ENCODE assay signal across 25 mouse cellular contexts in the genomic region with DNA sequence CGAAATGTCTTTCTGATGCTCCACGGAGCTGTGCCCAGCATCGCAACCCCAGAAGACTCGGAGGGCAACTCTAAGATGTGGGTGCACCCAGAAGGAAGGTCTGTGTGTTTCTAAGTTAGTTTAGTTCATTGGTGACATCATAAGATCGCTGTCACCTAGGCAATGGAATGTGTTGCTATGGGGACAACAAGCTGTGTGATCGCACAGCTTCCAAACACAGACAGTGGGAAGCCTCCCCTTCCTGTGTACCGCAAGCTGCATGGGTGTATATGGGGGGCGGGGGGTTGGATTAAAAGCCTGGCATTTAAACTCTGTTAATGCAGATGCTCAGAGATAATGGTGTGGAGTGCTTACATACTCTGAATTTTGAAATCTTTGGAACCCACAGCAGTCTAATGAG. TPM values are rescaled to one million over a fixed set of nuclear protein-coding genes. Genes with fewer than 3 reads are reported as not detected.
DNase-seq lines count a peak whose midpoint lies in the region; ATAC-seq and TF ChIP-seq lines count a peak whose summit lies in the region.
"Had no signal": no experiment of that assay in that cellular context is flagged by ENCODE, and none has a peak within 500 bp of the region (broad histone marks: within the 10 kb centered on the region; RNA-seq: fewer than 3 reads in every experiment).

No protein-coding gene starts in this region.

- DNase-seq in hindbrain, postnatal 0 days (ENCODE audit: low spot score) = peak; percentile 15
- DNase-seq in right cerebral cortex, adult 18-20 months = peak; percentile 29
- no peak for DNase-seq in right cerebral cortex, postnatal 14 days
- peak; percentile 12 to 26 for DNase-seq in layer of hippocampus, postnatal 10 days (ENCODE audit: low spot score in 2 of 2)
- DNase-seq in urinary bladder, adult 18-20 months (ENCODE audit: low spot score in 2 of 2) = no peak
- no peak for DNase-seq in urinary bladder, postnatal 36 days (ENCODE audit: low spot score in 2 of 2)
- DNase-seq: adrenal gland, postnatal 36 days; cerebellum, postnatal 10 days; gastrocnemius, postnatal 10 days; heart, adult 2 months; liver, embryonic 13.5 days; spleen, adult 18-20 months; thymus, adult 2 months had no signal

- no peak for TF ChIP-seq CTCF in hindbrain, postnatal 0 days (IDR thresholded peaks at IDR 0.05; ENCODE audit: low read depth)
- TF ChIP-seq CTCF in intestine, postnatal 0 days (IDR thresholded peaks at IDR 0.05; ENCODE audit: low read depth) = no peak

- no peaks in the 10 kb centered on the region for H3K4me1 ChIP-seq in hindbrain, postnatal 0 days (ENCODE audit: insufficient read depth, low read length)
- no peaks in the 10 kb centered on the region for H3K4me1 ChIP-seq in hindbrain, embryonic 16.5 days (ENCODE audit: control insufficient read depth, insufficient read depth, low read depth, low read length)
- H3K4me1 ChIP-seq in intestine, postnatal 0 days (replicated peaks; ENCODE audit: control insufficient read depth, insufficient read depth, low read length) = no peaks in the 10 kb centered on the region
- H3K4me1 ChIP-seq: liver, embryonic 13.5 days; lung, embryonic 15.5 days; neural tube, embryonic 13.5 days had no signal

- no peak overlapping the region for H3K9ac ChIP-seq in hindbrain, postnatal 0 days (replicated peaks; ENCODE audit: low read length)
- no peak overlapping the region for H3K9ac ChIP-seq in hindbrain, embryonic 16.5 days (ENCODE audit: low read depth, low read length)
- H3K9ac ChIP-seq in intestine, postnatal 0 days (ENCODE audit: low read depth, low read length) = no peak overlapping the region
- H3K9ac ChIP-seq: liver, embryonic 13.5 days; lung, embryonic 15.5 days; neural tube, embryonic 13.5 days had no signal

- no peaks in the 10 kb centered on the region for H3K36me3 ChIP-seq in hindbrain, postnatal 0 days (ENCODE audit: insufficient read depth, low read length)
- no peaks in the 10 kb centered on the region for H3K36me3 ChIP-seq in hindbrain, embryonic 16.5 days (ENCODE audit: control insufficient read depth, insufficient read depth, low read length)
- H3K36me3 ChIP-seq in intestine, postnatal 0 days (ENCODE audit: control insufficient read depth, insufficient read depth) = no peaks in the 10 kb centered on the region
- H3K36me3 ChIP-seq: hindbrain, embryonic 10.5 days; liver, embryonic 13.5 days; lung, embryonic 15.5 days; neural tube, embryonic 13.5 days had no signal

- no peaks in the 10 kb centered on the region for H3K27me3 ChIP-seq in hindbrain, postnatal 0 days (ENCODE audit: insufficient read depth, low read length)
- H3K27me3 ChIP-seq in hindbrain, embryonic 16.5 days (replicated peaks; ENCODE audit: control insufficient read depth, insufficient read depth, low read length) = no peaks in the 10 kb centered on the region
- H3K27me3 ChIP-seq in intestine, postnatal 0 days (replicated peaks; ENCODE audit: control insufficient read depth, insufficient read depth, low read length) = 0 out of 2 replicates have a peak, but pooled peaks cover 3% of the 10 kb centered on the region
- H3K27me3 ChIP-seq: liver, embryonic 13.5 days; lung, embryonic 15.5 days; neural tube, embryonic 13.5 days; Patski had no signal

- no peak overlapping the region for H3K4me3 ChIP-seq in hindbrain, postnatal 0 days (ENCODE audit: low read length)
- no peak overlapping the region for H3K4me3 ChIP-seq in hindbrain, embryonic 16.5 days (ENCODE audit: low read length)
- H3K4me3 ChIP-seq in intestine, postnatal 0 days (ENCODE audit: low read depth, low read length) = no peak overlapping the region
- H3K4me3 ChIP-seq: heart, adult 2 months; hindbrain, embryonic 10.5 days; liver, embryonic 13.5 days; lung, embryonic 15.5 days; neural tube, embryonic 13.5 days had no signal

- no peak overlapping the region for H3K27ac ChIP-seq in hindbrain, postnatal 0 days
- no peak overlapping the region for H3K27ac ChIP-seq in hindbrain, embryonic 16.5 days (ENCODE audit: low read depth, low read length)
- no peak overlapping the region for H3K27ac ChIP-seq in intestine, postnatal 0 days (ENCODE audit: low read depth, low read length)
- H3K27ac ChIP-seq: heart, adult 2 months; hindbrain, embryonic 10.5 days; liver, embryonic 13.5 days; lung, embryonic 15.5 days; neural tube, embryonic 13.5 days had no signal

- 0 out of 2 replicates have a peak, but pooled peaks have one; percentile 49 for ATAC-seq in hindbrain, postnatal 0 days
- no peak; the same call in 1 of the 2 replicates for ATAC-seq in hindbrain, embryonic 16.5 days
- ATAC-seq in intestine, postnatal 0 days = no peak
- ATAC-seq: Patski had no signal

- H3K4me2 ChIP-seq in hindbrain, postnatal 0 days (ENCODE audit: low read depth, low read length) = no peak overlapping the region
- no peak overlapping the region for H3K4me2 ChIP-seq in hindbrain, embryonic 16.5 days (ENCODE audit: low read length)
- H3K4me2 ChIP-seq in intestine, postnatal 0 days (replicated peaks; ENCODE audit: low read depth) = no peak overlapping the region
- H3K4me2 ChIP-seq: liver, embryonic 13.5 days; lung, embryonic 15.5 days; neural tube, embryonic 13.5 days had no signal

- WGBS in hindbrain, postnatal 0 days = 48% methylated on average over 8 of the region's 8 CpGs
- WGBS in hindbrain, embryonic 16.5 days = 63% methylated on average over 8 of the region's 8 CpGs
- WGBS in intestine, postnatal 0 days = 77% methylated on average over 8 of the region's 8 CpGs

- H3K9me3 ChIP-seq in hindbrain, postnatal 0 days (ENCODE audit: low read length) = no peaks in the 10 kb centered on the region
- H3K9me3 ChIP-seq in hindbrain, embryonic 16.5 days (ENCODE audit: control insufficient read depth, low read length) = no peaks in the 10 kb centered on the region
- no peaks in the 10 kb centered on the region for H3K9me3 ChIP-seq in intestine, postnatal 0 days (ENCODE audit: control insufficient read depth)
- H3K9me3 ChIP-seq: hindbrain, embryonic 10.5 days; liver, embryonic 13.5 days; lung, embryonic 15.5 days; neural tube, embryonic 13.5 days had no signal

RNA-seq across cellular contexts. Expression of a gene that starts 14.8 kb away (rescaled TPM):
- not detected in 2 replicates for total RNA-seq in hindbrain, postnatal 0 days (2014; rRNA removed)
- polyA plus RNA-seq in hindbrain, postnatal 0 days (2015; fragmentation: Nextera tagmentation; extraction: Ambion mirVana) = not detected in 2 replicates
- 0.14 TPM in 1 of 2 replicates, not detected in the other for polyA plus RNA-seq in hindbrain, embryonic 16.5 days (2015; fragmentation: Nextera tagmentation; extraction: Ambion mirVana)
- total RNA-seq in layer of hippocampus, postnatal 10 days (2021) = not detected
- polyA plus RNA-seq in intestine, postnatal 0 days (2015; fragmentation: Nextera tagmentation; extraction: Ambion mirVana) = not detected in 2 replicates
- total RNA-seq: adrenal gland, postnatal 36 days; gastrocnemius, postnatal 10 days; heart, adult 2 months; layer of hippocampus, postnatal 14 days had no signal
- polyA plus RNA-seq: heart, adult 2 months; heart, embryonic 16.5 days; hindbrain, embryonic 10.5 days; intestine, embryonic 14.5 days; kidney, embryonic 14.5 days; limb, embryonic 11.5 days; liver, embryonic 13.5 days; lung, embryonic 15.5 days; neural tube, embryonic 13.5 days; stomach, embryonic 14.5 days; thymus, adult 2 months had no signal

RNA-seq across cellular contexts. Expression of a gene that starts 56.4 kb away (rescaled TPM):
- total RNA-seq in hindbrain, postnatal 0 days (2014; rRNA removed) = 37.8 and 38.5 TPM in 2 replicates
- 8.2 and 8.4 TPM in 2 replicates for polyA plus RNA-seq in hindbrain, postnatal 0 days (2015; fragmentation: Nextera tagmentation; extraction: Ambion mirVana)
- polyA plus RNA-seq in hindbrain, embryonic 16.5 days (2015; fragmentation: Nextera tagmentation; extraction: Ambion mirVana) = 10.7 and 11.3 TPM in 2 replicates
- total RNA-seq in layer of hippocampus, postnatal 10 days (2021) = 10 to 100 TPM; 59.6 to 61.8 TPM
- polyA plus RNA-seq in intestine, postnatal 0 days (2015; fragmentation: Nextera tagmentation; extraction: Ambion mirVana) = 0.47 and 0.84 TPM in 2 replicates

Comparison
In these comparisons a context has a peak if more than half of its experiments do, and no peak if none do; other contexts are left out.
1. DNase-seq: peak in hindbrain, postnatal 0 days (single experiment), right cerebral cortex, adult 18-20 months (single experiment) and layer of hippocampus, postnatal 10 days (2 of 2); none in right cerebral cortex, postnatal 14 days (single experiment), urinary bladder, adult 18-20 months (0 of 2) and urinary bladder, postnatal 36 days (0 of 2).